Mouse (Mus musculus): Measurements from ENCODE around the gene Gm49353.

Gene Gm49353

DNA sequence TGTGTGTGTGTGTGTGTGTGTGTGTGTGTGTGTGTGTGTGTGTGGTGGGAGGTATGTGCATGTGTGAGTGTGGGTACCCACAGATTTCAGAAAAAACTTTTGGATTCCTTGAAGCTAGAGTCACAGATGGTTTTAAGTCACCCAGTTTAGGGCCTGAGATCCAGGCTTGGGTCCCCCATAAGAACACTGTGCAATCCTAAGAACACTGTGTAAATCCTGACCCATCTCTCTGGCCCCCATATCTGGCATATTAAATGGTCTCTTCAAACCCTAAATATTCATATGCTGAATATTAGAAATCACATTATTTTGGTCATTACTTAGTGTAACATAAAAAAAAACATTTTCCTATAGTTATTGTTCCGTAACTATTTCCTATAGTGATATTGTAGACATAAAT lies 18.2 kb downstream of the Gm49353 start:
- Histone ChIP-seq H3K4me3 (replicated peaks; ENCODE audit: low read length) (no peak overlapping the region), H3K27me3 (ENCODE audit: insufficient read depth, low read length) (no peaks in the 10 kb centered on the region), H3K4me1 (replicated peaks; ENCODE audit: low read depth, low read length) (no peaks in the 10 kb centered on the region), H3K36me3 (ENCODE audit: insufficient read depth, low read length) (no peaks in the 10 kb centered on the region), H3K9me3 (ENCODE audit: low read length) (no peaks in the 10 kb centered on the region)
- no peak for TF ChIP-seq NANOG (IDR thresholded peaks at IDR 0.05; ENCODE audit: borderline replicate concordance, low read length)
- no peak for TF ChIP-seq POU5F1 (IDR thresholded peaks at IDR 0.05; ENCODE audit: borderline replicate concordance, low read length)
- no peak for TF ChIP-seq CTCF (conservative IDR thresholded peaks at IDR 0.05; ENCODE audit: low read length)

GRCm38 (mm10) chr10:29217451-29217850 lies 18.7 kb downstream of the Gm49353 start:
- TF ChIP-seq POU5F1 (IDR thresholded peaks at IDR 0.05; ENCODE audit: borderline replicate concordance, low read length) = no peak
- no peak for TF ChIP-seq NANOG (IDR thresholded peaks at IDR 0.05; ENCODE audit: borderline replicate concordance, low read length)
- TF ChIP-seq CTCF (conservative IDR thresholded peaks at IDR 0.05; ENCODE audit: low read length) = no peak
- H3K9me3 ChIP-seq (ENCODE audit: low read length) = no peaks in the 10 kb centered on the region
- no peak overlapping the region for H3K4me3 ChIP-seq (replicated peaks; ENCODE audit: low read length)
- no peaks in the 10 kb centered on the region for H3K36me3 ChIP-seq (ENCODE audit: insufficient read depth, low read length)
- no peaks in the 10 kb centered on the region for H3K27me3 ChIP-seq (ENCODE audit: insufficient read depth, low read length)
- no peaks in the 10 kb centered on the region for H3K4me1 ChIP-seq (replicated peaks; ENCODE audit: low read depth, low read length)

- no peaks in the 10 kb centered on the region for H3K9me3 ChIP-seq (ENCODE audit: low read length)
- H3K36me3 ChIP-seq (ENCODE audit: insufficient read depth, low read length) = no peaks in the 10 kb centered on the region
- H3K27me3 ChIP-seq (ENCODE audit: insufficient read depth, low read length) = no peaks in the 10 kb centered on the region
- no peaks in the 10 kb centered on the region for H3K4me1 ChIP-seq (replicated peaks; ENCODE audit: low read depth, low read length)
- TF ChIP-seq CTCF (conservative IDR thresholded peaks at IDR 0.05; ENCODE audit: low read length) = no peak
- TF ChIP-seq NANOG (IDR thresholded peaks at IDR 0.05; ENCODE audit: borderline replicate concordance, low read length) = no peak
- TF ChIP-seq POU5F1 (IDR thresholded peaks at IDR 0.05; ENCODE audit: borderline replicate concordance, low read length) = no peak
- H3K4me3 ChIP-seq (replicated peaks; ENCODE audit: low read length) = no peak overlapping the region
Measured at GRCm38 (mm10) chr10:29225329-29225728, 26.6 kb downstream of the Gm49353 start.

DNA sequence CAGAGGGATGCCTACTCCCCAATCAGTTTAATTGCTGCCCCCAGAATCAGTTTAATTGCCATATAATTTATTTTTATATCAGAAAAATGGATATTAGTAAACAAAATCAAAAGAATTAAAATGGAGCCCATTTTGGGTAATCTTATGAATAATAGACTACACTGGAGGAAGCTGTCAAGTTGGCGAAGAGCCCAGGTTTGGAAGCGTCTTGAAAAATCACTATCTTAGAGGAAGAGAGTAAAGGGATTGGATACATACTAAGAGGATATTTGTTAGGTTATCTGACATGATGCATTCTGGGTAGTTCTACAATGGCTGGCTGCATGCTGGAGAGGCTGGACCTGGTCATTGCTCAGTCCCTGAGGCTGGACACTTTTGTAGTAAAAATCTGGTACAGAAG lies 32.5 kb downstream of the Gm49353 start:
- Histone ChIP-seq H3K4me1 (replicated peaks; ENCODE audit: low read depth, low read length) (no peaks in the 10 kb centered on the region), H3K36me3 (ENCODE audit: insufficient read depth, low read length) (no peaks in the 10 kb centered on the region), H3K9me3 (ENCODE audit: low read length) (no peaks in the 10 kb centered on the region), H3K27me3 (ENCODE audit: insufficient read depth, low read length) (no peaks in the 10 kb centered on the region), H3K4me3 (replicated peaks; ENCODE audit: low read length) (no peak overlapping the region)
- TF ChIP-seq NANOG (IDR thresholded peaks at IDR 0.05; ENCODE audit: borderline replicate concordance, low read length) = no peak
- TF ChIP-seq CTCF (conservative IDR thresholded peaks at IDR 0.05; ENCODE audit: low read length) = no peak
- TF ChIP-seq POU5F1 (IDR thresholded peaks at IDR 0.05; ENCODE audit: borderline replicate concordance, low read length) = no peak
